Mouse (Mus musculus) lung, postnatal 10 days (tissue): ENCODE measurements around the gene Mup12.
"Not testable (repeated sequence)": the region's sequence is repeated elsewhere in the genome, so short reads cannot be mapped to it uniquely, and the experiment has no call there.

Experiments
- DNase-seq: peaks from one replicate; pipeline ENCODE4 v3.0.0; 2021

Mup12 gene

DNA sequence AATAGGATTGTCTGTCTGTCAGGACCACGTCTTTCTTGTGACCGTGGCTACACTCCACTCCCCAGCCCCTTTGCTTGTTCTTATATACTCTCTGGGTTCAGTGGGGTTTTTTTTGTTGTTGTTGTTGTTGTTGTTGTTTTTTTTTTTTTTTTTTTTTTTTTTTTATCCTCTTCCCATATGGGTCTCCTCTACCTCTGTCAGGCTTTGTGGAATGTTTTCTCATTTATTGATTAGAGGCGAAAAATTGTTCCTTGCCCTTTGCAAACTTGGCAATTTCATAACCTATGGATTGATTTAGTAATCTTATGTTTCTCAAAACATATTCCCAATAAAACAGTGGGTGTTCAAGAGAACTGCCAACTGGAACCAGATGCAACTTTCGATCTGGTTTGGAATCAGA, at the start of gene Mup12:
Gene Mup12, minus strand, starts transcription at position 101 of the 400 bp plus-strand sequence.
- DNase-seq = not testable (repeated sequence)
